Mouse (Mus musculus) frontal cortex, postnatal 25 days (tissue): ENCODE results near the gene Fgfrl1.

Experiments used
- DNase-seq, 2 experiments: peaks; one replicate each; pipeline ENCODE4 v3.0.0; 2022; ENCODE audit warnings: low spot score in 2 of 2

Fgfrl1 gene

GRCm38 (mm10) chr5:108700346-108700745 is 8.2 kb downstream of the Fgfrl1 start:
- no peak for DNase-seq

GRCm38 (mm10) chr5:108701341-108702021 is 9.3 kb downstream of the Fgfrl1 start:
- no peak for DNase-seq

GRCm38 (mm10) chr5:108703754-108704626 is 11.8 kb downstream of the Fgfrl1 start:
- DNase-seq = no peak

- DNase-seq = no peak
These were observed 15.6 kb downstream of the Fgfrl1 start for GRCm38 (mm10) chr5:108707758-108708157.

- DNase-seq = no peak
These were observed 16.2 kb downstream of the Fgfrl1 start for GRCm38 (mm10) chr5:108708419-108708818.

GRCm38 (mm10) chr5:108708981-108709731 is 17.0 kb downstream of the Fgfrl1 start:
- DNase-seq = no peak

- DNase-seq = no peak
These were observed 19.8 kb downstream of the Fgfrl1 start for GRCm38 (mm10) chr5:108711968-108712367.

GRCm38 (mm10) chr5:108713096-108713495 is 20.9 kb downstream of the Fgfrl1 start:
- DNase-seq = no peak

- no peak for DNase-seq
These were observed 21.5 kb downstream of the Fgfrl1 start for GRCm38 (mm10) chr5:108713691-108714090.

- DNase-seq = no peak
These were observed 22.0 kb downstream of the Fgfrl1 start for GRCm38 (mm10) chr5:108714149-108714548.

- no peak for DNase-seq
These were observed 23.8 kb downstream of the Fgfrl1 start for GRCm38 (mm10) chr5:108715974-108716373.

GRCm38 (mm10) chr5:108718051-108718450 is 25.9 kb downstream of the Fgfrl1 start:
- DNase-seq = no peak

- no peak for DNase-seq
These were observed 27.6 kb downstream of the Fgfrl1 start for GRCm38 (mm10) chr5:108719761-108720160.

GRCm38 (mm10) chr5:108724006-108724405 is 31.8 kb downstream of the Fgfrl1 start:
- DNase-seq = no peak

GRCm38 (mm10) chr5:108726557-108727248 is 34.5 kb downstream of the Fgfrl1 start:
- peak; percentile 72 to 73 for DNase-seq

GRCm38 (mm10) chr5:108727425-108727824 is 35.2 kb downstream of the Fgfrl1 start:
- DNase-seq = no peak

GRCm38 (mm10) chr5:108741844-108742243 is 49.7 kb downstream of the Fgfrl1 start:
- no peak for DNase-seq

- no peak for DNase-seq
These were observed 50.4 kb downstream of the Fgfrl1 start for GRCm38 (mm10) chr5:108742596-108742995.

GRCm38 (mm10) chr5:108743856-108744255 is 51.7 kb downstream of the Fgfrl1 start:
- DNase-seq = no peak

- DNase-seq = no peak
These were observed 52.4 kb downstream of the Fgfrl1 start for GRCm38 (mm10) chr5:108744629-108745028.

GRCm38 (mm10) chr5:108750328-108751210 is 58.4 kb downstream of the Fgfrl1 start:
- no peak for DNase-seq
